Mouse (Mus musculus) left cerebral cortex, adult 9 months (tissue): ENCODE measurements around the gene Ppp1ca.
A peak's percentile ranks its signal among the peaks of the same experiment; 100 is the strongest.

ENCODE experiments used
- DNase-seq, 2 experiments: peaks; one replicate each; pipeline ENCODE4 v3.0.0; 2022; ENCODE audit warnings: low spot score in 2 of 2

The Ppp1ca gene

DNA sequence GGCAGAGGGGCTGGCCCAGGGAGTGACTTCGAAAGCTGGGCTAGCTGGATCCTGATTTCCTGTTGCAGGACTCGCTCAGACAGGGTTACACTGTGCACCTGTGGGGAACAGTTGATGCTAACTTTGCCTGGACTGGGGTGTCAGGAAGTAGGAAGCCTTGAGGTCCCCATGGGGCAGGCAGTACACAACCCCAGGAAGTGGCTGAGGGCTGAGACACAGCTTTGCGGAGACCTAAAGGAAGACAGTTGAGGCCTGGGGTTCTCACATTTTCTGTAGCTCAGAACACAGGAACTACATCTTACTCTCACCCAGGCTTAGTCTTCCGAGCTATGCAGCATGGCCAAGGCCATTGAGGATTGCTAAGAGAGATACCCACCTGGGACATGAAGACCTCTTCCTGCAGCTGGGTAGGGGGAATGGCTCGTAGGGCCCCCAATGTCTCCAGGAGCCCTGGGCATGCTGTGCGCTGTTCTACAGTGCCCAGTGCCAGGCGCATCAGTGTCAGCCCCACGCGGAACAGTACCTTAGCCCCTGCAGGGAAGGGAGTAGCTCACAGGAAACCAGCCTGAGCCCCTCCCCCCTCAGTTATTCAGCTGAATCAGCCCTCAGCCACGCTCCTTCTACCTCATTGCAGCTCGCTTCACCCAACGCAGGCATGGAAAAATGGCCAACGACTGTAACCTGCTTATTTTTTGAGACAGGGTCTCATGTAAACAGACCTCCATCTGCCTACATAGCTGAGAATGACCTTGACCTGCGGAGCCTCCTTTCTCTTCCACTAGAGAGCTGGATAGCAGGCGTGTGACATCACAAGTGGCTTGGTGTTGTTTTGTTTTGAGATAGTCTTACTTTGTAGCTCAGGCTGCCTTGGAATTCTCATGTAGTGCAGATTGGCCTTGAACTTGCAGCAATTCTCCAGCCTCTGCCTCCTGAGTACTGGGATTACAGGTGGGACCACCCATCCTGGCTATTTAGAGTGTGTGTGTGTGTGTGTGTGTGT, 6.6 kb upstream of the Ppp1ca start:
- DNase-seq, result no peak

DNA sequence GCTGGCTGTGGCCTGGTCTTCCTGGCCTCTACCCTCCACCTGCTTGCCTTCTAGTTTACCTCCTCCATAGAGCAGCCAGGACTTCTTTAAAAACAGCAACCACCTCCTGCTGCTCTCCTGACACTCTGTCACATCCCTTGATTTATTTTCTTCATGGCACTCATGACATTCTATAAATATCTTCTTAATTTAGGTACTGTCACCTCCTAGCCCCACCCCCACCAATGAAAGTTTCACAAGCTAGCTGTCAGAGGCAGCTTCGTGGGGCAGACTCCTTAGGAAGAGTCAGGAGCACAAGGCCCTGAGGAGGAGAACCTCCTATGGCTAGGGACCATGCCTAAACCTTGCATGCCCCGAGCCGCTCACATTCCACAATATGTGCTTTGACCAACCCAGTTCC, 4.6 kb upstream of the Ppp1ca start:
- DNase-seq, result no peak

DNA sequence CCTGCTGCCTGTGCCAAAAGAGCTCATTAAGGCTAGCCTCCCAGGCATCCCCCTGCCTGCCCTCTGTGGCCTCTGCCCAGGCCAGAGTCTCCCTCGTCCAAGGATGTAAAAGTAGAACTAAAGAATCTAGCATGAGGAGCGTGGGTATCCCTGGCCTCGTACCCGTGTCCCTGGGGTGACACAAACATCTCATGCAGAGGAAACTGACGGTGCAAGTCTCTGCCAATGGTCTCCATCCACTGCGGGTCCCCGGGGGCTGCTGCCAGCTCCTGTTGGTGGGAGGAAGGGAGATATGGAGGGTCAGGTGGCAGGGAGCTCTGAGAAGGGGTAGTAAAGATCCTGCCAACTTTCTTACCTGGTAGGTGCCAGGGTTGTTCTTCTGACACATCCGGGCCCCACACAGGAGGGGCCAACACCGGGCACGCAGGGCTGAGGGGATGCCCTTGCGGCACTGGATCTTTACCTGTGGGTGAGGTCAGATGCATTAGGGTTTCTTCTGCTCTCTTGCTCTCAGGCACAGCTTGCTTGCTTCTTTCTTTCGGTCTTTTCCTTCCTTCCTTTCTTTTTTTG, 2.7 kb upstream of the Ppp1ca start:
- no peak for DNase-seq

DNA sequence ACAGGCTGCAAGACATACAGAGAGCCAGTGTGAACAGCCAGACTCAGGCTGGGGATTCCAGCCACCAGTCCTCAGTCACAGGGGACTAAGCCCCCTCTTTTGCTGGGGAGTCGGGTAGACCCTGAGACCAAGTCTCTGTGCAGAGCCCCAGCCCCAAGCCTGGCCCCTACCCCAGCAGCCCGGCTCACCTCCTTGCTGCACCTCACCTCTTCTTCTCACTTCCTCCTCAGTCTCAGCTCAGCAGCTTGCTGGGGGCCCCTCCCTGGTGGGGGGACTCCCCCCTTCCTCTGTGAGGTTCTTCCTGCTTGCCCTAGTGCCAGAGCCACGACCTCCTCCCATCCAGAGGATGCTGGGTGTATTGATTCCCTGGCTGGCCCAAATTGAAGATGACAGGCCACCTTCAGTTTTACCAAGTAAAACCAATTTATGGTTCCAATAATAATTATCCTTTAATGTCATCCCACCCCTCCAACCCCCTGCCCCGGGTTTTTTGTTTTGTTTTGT, 982 bp upstream of the Ppp1ca start, which contains the start of gene Tbc1d10c:
TSS of gene Tbc1d10c (minus strand) at position 454 of the 504 bp plus-strand sequence.
- DNase-seq, result no peak

DNA sequence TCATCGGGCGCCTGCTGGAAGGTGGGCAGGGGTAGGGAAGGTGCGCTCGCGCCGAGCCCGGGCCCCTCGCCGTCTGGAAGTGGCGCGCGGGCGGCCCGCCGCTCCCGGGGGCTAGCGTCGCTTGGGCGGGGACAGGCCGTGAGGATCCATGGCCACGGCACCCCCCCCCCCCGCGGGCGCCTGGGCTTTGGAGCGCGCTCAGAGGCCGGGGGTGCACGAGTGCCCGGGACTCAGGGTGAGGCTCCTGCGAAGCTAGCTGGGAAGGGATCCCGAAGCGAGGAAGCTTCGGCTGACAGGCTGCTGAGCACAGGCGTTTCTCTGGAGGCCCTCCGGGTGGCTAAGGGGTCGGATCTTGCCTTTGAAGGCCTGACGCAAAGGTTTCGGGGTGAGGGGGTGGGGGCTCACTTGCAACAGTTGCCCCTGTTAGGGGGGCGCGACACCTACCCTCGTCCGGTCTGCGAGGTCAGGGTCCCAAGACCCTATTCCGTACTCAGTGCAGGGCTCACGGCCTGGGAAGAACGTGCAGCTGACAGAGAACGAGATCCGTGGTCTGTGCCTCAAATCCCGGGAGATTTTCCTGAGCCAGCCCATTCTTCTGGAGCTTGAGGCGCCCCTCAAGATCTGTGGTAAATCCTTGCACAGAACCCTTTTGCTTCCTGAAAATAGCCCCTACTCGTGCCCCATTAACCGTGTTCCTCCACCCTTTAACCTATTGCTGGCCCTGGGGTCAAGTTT, 553 bp downstream of the Ppp1ca start:
- no peak for DNase-seq

DNA sequence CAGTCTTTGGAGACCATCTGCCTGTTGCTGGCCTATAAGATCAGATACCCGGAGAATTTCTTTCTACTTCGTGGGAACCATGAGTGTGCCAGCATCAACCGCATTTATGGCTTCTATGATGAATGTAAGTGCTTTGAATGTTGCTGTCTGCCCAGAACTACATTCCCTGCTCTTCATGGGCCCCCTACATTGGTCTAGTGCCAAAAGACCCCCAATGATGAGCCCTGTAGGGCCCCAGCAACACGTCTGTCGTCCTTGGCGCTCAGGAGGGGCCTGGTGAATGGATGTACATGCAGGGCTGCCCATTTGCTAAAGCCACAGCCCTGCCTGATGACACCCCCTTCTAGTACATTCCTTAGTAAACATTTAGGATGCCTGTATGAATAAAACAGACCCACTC, 1.3 kb downstream of the Ppp1ca start:
- no peak for DNase-seq

DNA sequence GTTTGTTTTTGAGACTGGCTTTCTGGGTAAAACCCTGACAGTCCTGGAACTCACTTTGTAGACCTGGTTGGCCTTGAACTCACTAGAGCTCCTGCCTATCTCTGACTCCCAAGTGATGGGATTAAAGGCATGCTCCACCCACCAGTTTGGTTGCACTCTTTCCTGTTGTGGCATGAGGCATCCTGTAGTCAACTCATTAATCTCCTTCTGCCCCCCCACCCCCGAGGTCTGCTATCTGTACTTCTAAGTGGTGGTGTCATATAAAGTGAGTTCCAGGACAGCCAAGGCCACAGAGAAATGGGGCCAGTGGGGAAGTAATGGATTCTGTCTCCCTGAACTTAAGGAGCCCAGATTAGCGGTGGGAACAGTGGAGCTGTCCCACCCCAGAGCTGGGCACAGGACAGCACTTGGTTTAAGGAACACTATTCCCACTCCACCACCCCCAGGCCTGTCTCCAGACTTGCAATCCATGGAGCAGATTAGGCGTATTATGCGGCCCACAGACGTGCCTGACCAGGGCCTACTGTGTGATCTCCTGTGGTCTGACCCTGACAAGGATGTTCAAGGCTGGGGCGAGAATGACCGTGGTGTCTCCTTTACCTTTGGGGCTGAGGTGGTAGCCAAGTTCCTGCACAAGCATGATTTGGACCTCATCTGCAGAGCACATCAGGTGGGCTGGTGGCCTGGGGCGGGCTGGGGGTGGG, 2.3 kb downstream of the Ppp1ca start:
- DNase-seq, result no peak

DNA sequence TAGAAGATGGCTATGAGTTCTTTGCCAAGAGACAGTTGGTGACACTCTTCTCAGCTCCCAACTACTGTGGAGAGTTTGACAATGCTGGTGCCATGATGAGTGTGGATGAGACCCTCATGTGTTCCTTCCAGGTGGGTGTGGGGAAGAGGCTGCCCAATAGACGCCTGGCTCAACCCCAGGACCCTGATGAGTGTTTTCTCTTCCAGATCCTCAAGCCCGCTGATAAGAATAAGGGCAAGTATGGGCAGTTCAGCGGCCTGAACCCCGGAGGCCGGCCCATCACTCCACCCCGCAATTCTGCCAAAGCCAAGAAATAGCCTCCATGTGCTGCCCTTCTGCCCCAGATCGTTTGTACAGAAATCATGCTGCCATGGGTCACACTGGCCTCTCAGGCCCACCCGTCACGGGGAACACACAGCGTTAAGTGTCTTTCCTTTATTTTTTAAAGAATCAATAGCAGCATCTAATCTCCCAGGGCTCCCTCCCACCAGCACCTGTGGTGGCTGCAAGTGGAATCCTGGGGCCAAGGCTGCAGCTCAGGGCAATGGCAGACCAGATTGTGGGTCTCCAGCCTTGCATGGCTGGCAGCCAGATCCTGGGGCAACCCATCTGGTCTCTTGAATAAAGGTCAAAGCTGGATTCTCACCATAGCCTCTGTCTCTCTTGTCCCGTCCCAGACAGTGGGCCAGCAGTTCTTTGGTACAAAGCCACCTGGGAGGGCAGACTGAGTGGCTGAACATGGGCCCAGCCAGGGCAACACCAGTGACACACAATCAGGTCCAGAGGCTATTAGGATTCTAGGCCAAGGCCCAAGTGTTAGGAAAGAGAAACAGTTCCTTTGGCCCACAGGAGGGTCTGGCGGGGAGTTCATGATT, 3.1 kb downstream of the Ppp1ca start:
- DNase-seq, result no peak

DNA sequence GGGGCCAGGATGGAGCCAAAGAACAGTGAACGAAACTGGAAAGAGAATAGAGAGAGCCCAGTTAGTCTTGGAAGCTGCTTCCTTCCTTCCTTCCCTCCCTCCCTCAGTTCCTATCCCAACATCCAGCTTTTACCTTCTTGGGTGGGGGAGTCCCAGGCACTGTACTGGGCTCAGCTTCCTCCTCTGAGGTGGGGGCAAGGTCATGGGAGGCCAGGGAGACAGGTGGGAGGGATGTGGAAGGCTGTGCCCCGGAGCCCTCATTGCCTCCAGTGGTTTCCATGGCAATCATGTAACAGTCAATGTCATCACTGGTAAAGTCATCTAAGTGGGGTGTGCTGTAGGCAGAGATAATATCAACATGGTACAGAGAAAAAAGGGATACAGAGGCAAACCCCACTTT, 4.2 kb downstream of the Ppp1ca start:
- DNase-seq, result no peak

DNA sequence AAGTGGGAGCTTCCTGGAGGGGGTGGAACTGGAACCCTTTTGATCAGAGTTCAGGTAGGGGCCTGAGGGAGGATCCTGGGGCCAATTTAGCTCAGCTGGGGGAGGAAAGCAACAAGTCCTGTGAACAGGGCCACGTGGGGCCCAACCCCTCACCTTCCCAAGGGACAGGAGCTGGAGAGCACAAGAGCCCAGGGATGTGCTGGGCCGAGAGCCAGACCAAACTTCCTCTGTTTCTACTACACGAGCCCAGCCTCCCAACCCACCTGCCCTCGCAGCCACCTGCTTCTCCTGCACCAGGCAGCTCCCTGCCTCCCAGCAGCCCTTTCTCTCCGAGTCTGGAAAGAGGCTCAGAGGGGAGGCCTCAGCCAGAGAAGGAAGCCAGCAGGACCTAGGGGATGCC, 4.7 kb downstream of the Ppp1ca start:
- no peak for DNase-seq

DNA sequence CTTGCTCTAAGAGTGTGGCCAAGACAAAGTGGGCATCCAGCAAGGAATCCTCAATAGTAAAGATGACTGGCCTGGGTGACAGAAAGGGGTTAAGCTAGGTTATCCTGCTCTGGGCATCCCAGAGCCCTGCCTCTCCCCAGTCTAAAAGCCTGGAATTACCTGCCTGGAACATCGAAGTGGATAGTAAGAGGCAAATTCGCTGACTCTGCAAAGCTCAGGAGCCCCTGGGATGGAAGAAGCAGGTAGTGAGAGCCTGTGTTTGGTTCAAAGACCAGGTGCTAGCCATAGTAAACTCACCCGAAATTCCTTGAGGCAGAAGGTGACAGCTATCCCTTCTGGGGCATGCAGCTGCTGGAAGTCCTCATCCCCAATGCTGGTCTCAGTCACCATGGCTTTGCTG, 5.3 kb downstream of the Ppp1ca start:
- DNase-seq, result no peak

DNA sequence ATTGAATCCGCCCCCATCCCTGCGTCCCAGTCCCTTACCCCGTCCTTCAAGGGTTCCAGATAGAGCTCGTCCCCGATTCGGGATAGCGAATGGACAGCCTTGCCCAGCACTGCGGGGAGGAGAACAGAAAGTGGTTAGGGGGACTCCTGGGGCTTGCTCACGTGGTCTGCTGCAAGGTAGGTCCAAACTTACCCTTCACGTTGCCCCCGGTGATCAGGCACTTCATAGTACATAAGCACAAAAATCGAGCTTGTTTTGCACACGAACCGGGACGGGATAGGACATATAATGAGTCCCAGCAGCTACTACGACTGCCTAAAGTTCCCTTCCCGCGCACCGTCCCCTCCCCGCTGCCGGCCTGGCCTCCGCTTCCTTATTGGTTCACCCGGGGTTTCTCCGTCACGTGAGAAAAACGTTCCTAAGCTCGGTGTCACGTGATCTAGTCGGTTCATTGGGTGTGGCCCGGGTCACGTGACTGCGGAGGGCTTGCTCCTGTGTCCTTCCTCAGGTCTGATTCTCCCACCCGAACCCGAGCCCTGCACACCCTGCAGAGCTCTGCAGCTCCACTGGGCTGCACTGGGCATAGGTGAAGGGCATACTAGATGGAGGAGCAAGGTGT, 9.5 kb downstream of the Ppp1ca start, which contains the start of gene Rad9a:
TSS of gene Rad9a (minus strand) at position 372 of the 619 bp plus-strand sequence.
- peak; percentile 92 to 97 for DNase-seq

DNA sequence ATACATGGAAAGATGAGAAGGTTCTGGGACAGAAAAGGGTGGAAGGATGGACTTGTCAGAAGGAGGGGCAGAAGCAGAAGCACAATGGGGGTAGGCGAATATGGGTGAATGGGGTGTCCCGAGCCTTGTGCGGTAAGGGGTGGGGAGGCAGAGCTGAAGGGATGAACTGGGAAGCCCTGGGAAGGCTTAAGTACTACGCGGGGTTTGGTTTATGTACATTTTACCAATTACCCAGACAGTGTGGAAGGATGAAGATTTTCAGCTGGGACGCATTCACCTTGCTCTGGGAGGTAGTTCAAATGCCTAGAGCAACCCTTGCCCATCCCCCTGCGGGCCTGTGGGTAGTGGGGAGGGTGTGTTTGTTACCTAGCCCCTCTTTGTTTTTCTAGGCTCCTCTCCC, 10.3 kb downstream of the Ppp1ca start:
- no peak for DNase-seq

DNA sequence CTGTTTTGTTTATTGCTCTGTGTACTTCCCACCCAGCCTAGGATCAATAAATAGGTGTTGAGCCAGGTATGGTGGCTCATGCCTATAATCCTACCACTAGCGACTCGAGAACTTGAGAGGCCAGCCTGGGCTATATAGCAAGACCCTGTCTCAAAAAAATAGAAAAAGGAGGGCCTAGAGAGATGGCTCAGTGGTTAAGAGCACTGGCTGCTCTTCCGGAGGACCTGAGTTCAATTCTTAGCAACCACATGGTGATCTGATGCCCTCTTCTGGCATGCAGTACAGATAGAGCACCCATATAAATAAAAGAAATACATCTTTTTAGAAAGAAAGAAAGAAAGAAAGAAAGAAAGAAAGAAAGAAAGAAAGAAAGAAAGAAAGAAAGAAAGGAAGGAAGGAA, 11.3 kb downstream of the Ppp1ca start:
- no peak for DNase-seq

DNA sequence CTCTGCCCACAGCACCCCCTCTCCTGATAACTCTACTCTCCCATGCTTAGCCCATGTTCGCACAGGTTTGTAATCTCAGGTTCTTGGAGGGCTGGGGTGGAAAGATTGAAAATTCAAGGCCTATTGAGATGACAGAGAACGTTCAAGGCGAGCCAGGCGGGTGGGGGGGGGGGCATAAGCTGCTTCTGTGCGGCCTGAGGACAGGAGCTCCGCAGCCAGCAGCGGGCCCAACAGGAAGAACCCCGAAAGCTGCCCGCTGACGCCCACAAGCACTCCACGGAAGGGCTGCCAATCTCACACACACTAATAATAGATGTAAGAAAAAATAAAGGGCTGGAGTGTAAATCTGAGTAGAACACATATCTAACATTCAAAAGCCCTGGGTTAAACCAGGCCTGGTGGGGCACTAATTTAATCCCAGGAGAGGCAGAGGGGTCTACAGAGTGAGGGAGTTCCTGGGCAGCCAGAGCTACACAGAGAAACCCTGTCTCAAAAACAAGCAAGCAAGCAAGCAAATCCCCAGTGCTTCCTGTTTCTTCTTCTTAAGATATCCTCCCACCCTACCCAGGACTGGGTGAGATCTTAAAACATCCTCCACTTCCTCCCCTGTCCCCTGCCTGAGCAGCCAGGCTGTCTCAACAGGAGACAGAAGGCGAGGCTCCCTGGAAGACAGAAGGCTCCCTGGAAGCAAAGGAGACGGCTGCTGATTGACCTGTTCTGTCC, 11.9 kb downstream of the Ppp1ca start:
- peak in 1 of 2 experiments; percentile 39 for DNase-seq

DNA sequence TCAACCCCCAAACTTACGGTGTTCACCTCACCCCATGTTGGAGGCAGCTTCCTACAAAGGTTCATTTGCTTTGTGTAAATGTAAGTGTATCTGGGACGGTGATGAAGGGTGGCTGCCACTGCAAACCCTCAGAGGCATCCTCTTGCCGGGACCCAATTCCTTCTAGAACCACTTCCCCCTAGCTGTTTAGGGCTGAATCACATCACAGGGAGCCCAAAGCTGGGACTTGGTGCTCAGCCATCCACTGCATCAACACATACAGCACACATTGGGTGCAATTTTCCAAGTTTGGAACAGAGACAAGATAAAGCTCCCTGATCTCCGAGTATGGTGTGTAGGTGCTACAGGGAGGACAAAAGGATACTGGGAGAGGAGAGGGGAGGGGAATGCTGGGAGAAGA, 13.0 kb downstream of the Ppp1ca start:
- DNase-seq, result no peak

DNA sequence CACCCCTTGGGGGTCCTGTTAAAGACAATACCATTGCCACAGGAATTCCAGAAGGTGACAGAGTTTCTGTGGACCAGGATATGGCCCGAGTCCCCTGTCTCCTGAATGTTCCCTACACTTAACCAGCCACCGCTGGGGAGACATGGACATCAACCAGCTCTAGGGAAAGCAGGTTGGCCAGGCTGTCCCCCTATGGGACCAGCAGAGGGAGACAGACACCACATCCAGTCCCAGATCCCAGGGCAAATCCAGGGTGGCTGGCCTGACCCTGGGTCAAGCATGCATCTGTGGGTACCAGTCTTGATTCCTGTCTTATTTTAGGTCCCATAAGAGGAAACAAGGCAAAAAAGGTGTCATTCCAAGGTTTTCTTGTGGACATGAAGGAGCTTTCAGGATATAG, 15.1 kb downstream of the Ppp1ca start:
- DNase-seq, result peak in 1 of 2 experiments; percentile 72

DNA sequence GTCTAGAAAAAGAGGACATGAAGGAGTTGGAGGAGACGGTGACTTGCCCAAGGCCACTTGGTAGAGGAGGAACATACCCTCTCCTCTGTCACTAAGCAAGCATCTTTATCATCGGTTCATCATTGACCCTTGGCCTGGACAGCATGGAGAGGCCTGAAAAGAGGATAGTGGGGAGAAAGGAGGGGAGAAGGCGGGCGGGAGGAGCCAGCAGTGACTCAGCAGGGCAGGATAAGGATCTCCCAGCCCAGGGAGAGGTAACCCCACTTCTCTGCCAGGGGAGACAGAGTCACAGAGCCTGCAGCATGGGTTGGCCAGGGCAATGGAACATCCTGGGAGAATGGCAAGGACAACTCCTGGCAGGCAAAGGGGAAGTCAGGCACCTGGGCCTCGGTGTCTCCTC, 16.7 kb downstream of the Ppp1ca start:
- no peak for DNase-seq

DNA sequence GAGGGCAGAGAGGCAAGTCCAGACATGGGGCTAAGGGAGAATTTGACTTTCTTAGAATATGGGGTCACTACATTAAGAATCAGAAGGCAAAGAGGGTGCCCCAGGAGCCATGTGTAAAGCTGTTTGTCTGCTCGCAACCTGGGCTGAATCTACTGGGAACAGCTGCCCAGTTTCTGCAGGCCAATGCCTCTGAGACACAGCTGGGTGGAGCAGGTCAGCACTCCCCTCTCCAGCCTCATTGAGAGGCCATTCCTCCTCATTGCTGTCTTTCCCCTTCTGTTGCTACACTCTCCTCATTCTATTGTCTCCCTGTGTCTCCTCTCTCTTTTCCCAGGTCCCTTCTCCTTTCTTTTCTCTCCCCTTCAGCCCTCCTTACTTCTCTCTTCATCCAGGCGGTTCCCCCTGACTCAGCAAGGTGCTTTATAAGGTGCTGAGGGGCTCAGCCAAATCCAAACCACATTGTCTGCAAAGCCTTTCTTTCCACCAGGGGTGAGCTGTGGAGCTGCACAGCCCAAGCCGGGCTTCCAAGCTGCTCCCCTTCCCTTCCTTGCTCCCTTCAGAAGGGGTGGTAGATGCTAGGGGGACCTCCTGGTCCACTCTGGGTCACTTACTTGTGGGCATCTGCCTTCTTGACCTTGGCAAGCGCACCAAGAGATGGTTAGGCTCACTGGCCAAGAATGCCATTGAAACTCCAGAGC, 20.2 kb downstream of the Ppp1ca start:
- DNase-seq, result no peak
